Mouse (Mus musculus) frontal cortex, postnatal 14 days (tissue): ENCODE results near the gene Sft2d2.

Source experiments
- DNase-seq, 2 experiments: peaks; one replicate each; pipeline ENCODE4 v3.0.0; 2022; ENCODE audit warnings: low spot score in 2 of 2

Gene Sft2d2

DNA sequence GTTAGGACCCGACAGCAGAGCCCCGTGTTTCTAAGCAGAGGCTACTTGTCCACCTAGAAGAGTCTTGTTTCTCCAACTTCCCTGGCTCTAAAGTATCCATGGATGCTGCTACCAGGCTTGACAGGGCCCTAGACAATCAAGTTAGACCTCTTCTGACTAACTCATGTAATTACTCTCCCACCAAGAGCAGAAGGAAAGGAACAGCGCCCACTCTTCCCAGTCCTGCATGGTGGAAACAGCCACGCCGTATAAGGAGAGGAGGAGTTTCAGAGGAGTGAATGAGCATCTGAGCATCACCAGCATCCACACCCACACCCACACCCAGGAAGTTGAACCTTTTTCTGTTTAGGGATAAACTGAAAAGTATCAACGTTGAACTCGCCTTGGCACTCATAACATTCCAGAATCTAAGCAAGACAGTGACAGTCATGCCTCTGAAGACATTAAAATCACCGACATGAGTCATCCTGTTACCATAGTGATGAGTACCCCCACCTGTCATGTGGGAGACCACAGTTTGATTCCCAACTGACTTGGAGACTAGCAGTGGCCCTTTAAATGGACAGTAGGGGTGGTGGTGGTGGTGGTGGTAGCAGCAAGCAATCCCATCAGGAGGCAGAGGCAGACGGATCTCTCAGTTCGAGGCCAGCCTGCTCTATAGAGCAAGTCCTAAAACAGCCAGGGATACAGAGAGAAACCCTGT is 3.5 kb downstream of the Sft2d2 start:
- no peak for DNase-seq

DNA sequence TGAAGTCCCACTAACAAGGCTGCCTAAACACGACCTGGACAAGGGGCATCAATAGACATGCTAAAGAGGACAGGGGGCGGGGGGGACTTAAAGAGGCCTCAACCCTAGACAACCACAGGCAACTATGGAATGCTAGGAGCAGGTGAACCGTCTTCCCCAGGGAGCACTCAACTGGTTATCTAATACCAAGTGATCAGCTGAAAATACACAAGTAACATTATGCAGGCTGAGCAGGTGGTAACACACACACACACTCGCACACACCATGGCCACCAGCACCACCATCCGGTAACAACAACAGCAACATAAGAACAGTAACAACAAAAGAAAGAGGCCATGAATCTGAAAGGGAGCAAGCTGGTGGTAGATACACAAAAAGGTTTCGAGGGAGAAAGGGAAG is 4.2 kb downstream of the Sft2d2 start:
- no peak for DNase-seq

DNA sequence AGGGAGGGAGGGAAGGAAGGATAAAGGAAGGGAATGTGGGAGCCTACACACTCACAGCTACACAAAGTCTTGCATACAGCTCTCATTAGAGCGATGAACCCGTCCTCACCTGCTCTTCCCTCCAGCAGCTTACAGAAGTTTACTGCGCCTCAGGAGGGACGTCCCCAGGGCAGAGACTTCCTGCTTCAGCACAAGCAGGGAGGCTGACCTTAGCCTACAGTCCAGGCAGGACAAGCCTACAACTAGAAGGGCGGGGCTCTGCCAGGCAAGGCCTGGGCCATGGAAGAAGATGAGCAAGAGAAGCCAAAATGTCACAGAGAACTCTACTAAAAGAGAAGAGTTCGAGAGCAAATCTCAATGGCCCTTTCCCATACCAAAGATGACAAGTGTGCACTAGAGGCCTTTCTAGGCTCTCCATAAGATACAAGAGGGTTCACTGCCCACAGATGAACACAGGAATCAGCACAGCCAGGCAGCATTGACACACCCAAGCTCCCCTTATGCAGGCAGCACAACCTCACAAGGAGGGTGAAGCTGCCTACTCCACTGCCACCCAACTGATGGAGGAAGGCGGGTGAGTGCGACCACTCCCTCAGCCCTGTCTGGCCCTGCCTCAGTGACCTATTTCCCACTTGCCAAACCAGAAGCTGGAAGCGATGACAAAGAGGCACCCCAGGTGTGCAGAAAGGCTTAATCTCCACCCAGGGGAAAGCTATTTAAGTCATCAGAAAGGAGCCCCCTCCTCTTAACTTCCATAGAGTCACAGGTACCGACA is 5.2 kb downstream of the Sft2d2 start:
- DNase-seq = no peak

DNA sequence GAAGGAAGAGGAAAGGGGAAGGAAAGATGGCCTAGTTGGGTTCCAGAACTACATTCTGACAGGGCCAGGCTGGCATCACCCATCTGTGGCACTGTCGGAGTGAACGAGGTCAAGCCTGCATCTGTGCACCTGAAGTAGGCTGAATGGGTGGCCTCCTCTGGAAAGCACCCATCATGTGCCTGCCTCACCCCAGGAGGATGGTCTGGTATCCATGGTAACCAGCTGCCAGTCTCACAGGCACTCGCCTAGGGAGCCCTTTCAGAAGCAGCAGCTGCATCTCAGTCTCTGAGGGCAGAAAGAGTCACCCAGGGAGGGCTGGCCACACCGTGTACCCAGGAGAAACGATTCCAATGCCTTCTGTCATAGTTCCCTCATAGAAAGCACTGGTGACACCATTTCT is 6.9 kb downstream of the Sft2d2 start:
- no peak for DNase-seq

DNA sequence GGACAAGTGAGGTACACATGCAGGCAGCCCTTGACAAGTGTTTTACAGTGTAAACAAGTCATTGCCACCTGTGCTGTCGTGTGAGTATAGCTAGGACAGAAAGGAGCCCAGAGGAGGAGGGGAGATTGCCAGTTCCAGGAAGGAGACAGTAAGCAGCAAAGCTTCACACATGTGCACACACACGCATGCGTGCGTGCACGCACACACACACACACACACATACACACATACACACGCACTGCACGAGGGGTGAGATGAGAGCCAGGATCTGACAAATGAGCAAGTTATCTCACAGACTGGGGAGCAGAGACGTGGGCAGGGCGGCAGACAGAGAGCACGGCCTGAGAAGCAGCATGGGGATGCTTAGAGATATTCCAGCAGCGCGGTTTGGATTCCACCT is 7.7 kb downstream of the Sft2d2 start:
- DNase-seq = no peak

DNA sequence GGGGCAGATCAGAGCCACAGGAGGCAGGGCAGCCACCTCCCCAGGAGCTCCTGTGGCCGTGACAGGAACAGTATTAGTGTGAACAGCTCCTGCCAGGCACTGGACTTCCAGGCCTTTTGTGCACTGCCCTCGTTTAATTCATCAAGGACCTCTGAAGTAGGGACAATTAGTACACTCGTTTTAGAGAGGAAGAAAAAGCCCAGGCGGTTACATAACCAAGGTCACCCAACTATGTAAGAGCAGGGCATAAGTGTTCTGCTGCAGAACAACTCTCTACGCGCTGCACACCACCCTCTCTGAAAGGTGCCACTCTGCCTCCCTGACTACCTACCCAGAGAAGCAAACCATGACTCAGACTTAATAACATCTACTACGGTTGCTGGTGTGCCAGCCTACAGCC is 9.1 kb downstream of the Sft2d2 start:
- no peak for DNase-seq

DNA sequence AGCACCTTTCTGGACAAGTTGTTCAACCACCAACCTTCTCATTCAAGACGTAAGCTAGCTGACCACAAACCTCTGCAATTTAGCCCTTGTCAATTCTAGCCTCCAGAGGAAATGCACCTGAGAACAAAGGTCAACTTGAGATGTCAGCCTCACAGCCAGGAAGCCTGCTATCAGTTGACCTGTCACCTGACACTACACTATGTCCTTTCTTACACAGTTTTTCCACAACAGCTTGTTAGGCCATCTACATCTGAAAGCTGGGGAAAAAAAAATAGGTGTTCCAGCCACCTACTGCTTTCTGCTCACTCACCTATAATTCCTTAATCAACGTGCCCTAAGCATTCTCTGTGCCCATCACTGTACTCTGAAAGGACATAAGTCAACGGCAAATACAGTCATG is 10.1 kb downstream of the Sft2d2 start:
- no peak for DNase-seq

DNA sequence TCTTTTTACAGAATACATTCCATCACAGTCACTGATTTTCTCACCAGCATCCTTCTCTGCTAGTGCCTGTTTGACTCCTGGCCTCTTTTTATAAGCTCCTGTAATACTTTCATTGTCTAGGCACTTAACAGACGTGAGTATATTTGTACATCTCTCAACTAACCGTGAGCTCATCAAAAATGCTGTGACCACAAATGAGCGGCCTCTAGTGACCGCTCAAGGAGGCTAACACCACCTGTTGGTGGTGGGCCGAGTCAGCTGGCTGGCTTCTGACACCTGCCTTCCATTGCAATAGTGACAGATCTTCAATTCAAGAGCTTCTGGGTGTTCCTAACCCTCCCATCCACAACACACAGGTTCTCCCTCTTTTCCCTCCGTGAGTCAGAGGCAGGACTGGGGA is 10.8 kb downstream of the Sft2d2 start:
- no peak for DNase-seq

DNA sequence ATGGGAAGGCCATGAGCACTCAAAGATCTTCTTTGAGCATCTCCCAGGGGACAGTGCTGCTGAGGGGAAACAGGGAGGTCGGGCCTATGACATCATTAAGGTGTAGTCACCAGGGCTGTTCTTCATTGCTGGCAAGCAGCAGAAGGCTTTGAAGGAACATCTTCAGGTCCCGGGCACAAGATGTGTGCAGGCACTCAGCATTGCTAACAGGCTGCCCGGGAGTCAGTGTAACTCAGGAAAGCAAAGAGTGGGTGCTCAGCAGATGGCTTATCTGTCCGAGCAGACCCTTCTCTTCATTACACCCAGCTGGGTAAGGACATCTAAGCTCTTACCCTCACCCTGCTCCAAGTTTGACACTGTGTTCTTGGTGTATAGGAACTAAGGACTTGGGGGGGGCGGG is 14.9 kb downstream of the Sft2d2 start:
- DNase-seq = no peak

DNA sequence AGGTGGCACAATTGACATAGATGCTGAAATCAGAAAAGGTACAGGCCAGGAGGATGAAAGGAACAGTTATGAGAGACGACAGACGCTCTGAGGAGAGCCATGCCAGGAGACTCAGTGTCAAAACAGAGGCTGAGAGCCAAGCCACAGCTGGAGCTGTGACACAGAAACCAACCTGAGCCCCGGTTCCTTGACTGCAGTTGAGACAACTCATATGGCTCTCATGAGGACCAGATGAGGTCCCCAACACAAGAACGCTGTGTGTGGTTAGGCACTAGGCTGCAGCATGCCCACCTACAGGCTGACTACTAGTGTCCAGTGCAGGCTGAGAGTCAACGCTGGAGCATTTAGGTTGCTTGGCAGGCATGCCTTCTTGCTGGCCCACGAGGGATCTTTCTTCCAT is 16.2 kb downstream of the Sft2d2 start:
- no peak for DNase-seq

DNA sequence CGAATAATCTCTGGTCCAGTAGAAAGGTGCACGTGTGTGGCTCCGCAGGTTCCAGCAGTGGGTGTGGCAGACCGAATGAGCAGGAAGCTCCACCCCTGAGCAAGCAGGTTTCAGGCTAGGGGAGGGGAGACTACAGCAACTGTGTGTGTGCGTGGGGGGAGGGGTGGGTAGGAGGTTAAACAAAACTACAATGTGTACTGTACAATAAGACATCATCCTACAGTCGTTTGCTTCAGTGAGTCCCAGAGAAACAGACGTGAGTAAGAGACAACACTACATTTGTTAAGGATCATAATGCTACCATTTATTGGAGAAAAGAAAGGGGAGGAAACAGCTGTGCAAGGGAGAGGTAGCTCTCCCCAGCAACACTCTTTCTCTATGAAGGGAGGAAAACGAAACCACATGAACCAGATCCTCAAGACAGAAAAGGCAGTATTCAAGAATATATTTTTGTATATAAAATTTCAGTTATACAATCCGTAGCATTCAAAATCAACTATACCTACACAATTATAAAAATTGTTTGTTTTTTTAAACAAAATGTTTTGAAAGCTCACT is 20.1 kb downstream of the Sft2d2 start:
- no peak for DNase-seq

DNA sequence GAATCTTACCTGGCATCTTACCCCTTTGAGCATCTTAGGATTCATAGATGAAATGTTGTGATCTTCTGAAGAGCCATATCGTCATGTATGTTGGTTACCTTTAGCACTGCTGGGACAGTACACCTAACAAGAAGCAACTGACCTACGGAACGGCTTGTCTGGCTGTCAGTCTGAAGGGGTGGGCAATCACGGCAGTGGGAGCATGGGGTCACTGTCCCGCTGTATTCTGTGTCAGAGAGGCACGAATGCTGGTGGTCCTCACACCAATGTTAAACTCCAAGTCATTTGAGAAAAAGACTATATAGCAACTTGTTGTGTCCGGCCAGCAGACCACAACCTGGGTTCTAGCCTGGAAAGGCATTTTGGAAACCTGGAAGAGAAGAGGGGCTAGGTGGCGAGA is 23.0 kb downstream of the Sft2d2 start:
- no peak for DNase-seq

DNA sequence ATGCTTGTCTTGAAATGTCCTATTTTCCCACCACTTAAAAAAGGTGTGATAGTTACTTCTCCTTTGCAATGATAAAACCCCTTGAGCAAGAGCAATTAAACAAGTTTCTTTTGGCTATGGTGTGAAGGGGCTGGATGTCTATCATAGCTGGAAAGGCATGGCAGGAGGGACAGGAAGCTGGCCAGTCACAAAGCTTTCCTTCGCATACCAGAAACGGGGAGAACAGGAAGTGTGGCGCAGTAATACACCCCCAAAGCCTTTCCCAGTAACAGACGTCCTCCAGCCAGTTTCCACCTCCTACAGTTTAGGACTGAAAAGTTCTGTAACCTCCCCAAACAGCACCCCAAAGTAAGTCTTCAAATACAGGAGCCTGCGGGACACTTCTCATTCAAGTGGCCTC is 24.1 kb downstream of the Sft2d2 start:
- no peak for DNase-seq

DNA sequence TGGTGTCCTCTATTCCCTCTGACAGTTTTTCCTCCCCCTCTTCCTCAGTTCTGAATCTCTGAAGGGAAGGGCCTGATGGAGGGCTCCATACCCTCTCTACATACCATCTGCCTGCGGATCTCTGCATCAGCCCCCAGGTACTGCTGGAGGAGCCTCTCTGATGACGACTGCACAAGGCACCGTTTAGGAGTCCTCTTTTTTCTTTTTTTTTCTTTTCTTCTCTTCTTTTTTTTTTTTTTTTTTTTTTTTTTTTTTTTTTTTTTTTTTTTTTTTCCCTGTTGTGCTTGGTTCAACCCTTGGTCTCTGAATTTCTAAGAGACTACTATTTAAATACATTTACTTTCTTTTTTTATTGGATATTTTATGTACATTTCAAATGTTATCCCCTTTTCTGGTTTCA is 24.8 kb downstream of the Sft2d2 start:
- no peak for DNase-seq

DNA sequence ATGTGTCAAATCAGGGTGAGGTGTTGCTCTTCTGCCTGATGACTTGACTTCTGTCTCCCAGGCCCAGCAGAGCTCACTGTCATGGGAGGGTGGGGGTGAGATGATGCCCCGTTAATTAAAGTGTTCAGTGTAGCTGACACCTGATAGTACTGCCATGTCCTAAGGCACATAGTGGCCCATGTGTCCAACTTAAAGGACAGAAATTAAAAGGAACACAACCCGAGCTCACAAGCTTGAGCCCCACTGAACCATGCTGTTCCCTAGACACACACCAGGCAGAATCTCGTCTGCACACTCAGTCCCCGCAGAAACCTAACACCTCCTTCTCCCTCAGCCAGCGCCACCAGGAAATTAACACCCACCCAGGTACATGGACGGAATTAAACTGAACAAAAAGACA is 29.3 kb downstream of the Sft2d2 start:
- no peak for DNase-seq

DNA sequence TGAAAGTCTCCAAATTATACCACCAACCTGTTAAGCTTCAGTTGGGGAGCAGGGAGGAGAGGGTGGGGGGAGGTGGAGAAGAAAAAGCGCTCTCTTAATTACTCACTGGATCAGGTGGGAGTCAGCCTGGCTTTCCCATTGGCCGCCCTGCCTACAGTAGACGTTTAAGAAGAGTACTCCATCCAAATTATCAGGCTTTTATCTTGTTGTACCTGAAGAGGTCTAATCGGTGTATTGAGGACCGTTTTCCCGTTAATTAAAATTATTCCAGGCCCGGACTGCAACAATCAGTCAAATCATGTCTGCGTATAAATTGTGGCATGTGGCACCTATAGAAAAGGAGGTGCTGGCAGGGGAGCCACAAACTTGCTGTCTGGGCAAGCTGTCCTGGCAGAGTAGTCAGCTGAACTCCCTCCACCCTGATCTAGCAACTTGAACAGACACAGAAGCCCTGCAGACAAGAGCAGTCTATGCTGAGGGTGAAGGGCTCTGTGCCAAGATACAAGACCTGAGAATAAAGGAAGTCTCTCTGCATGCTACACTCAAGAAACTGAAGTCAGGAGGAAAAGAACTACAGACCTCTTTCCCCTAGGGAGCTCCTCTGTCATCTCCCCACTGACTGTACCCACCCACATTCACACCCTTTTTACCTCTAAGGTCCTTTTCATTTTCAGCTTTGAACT is 33.4 kb downstream of the Sft2d2 start, which contains the start of gene Tbx19:
TSS of gene Tbx19 (minus strand) at position 51 of the 683 bp plus-strand sequence.
- no peak for DNase-seq

DNA sequence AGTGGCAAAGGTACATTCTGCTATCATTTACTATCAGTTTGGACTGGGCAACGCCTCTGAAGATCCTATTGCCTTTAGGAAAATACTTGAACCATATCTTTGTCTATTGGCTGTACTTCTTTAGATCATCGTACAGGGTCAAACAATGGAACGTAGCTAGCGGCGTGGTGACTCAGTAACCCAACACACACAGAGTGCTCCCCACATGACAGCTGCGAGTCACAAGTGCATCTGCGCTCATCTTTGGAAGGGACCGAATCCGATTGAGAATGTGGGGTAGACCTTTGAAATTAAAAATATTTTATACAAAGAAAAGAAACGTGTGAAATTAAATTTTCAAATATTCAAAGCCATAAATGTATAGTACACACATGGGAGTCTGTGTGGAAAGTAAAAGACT is 35.4 kb downstream of the Sft2d2 start:
- DNase-seq = no peak

DNA sequence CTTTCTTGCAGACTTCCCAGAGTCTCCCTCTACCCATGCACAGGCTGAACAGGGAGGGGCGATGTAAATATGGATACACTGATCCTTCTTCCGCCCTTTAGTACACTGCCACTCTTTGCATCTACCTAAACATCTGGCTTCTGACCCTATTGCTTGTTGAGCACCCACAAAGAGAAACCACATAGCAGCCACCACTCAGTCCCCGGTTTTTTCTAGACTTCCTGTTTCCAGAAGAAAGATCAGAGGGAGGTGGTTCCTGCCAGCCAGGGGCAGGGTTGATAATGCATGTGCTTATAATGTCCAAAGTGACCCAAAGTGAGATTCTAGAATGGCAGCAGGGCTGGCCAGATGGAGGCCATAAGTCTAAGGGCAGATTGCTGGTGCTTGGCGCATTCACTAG is 40.1 kb downstream of the Sft2d2 start:
- no peak for DNase-seq

DNA sequence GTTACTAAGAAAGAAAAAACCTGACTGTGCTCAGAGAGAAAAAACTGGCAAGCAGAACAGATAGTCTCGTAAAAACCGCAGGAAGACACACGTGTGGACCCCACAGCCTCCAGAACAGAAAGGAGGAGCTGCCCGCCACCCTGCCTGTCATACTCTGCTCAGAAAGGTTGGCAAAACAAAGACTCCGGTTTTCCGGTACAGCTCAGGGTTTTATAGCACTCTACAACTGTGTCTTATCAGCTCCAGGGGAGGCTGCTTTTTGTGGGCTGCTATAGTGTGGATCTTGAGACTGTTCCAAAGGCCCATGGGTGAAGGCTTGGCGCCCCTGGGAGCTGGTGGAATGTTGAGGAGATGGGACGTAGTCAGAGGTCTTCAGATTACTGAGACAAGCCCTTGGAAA is 43.0 kb downstream of the Sft2d2 start:
- DNase-seq = no peak

DNA sequence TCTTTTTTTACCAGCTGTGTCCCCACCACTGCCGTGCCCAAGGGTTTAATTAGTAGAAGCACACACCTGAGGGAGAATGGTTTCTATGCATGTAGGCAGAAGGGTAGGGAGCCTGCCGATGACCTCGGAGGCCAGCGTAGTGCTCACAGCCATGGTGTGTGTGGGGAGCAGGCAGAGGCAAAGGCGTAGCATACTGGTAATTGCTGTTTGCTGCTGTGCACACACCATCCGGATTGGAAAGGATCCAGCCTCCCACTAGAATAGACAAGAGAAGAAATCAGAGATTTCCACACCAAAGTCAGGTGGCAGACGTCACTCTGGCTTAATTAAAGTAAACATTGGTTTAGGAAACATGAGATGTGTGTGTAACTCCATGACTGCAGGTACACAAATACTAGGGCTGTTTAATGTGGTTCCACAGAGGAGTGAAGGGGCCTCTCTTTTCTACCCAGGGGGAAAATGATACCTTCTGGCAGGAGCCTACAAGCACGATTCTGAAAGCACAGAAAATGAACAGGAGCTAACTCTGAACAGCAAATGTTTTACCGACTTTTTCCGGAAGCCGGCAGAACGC is 51.8 kb downstream of the Sft2d2 start:
- no peak for DNase-seq

DNA sequence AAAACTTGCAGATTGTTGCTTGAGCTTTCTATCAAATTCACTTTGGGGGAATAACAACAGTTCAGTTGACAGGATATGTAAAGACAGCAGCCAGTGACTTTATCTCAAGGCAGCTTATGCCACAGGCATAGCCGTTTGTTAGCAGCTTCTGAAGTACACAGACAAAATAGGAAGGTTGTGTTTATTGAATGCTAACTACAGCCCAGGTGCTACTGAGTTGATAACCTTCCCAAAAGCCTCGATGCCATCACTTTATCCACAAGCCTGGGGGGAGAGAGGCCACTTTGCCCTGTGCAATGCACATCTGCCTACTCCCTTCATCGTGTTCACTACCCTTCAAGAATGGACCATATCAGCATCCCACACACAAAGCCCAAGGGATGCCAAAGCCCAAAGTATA is 54.0 kb downstream of the Sft2d2 start:
- DNase-seq = no peak

DNA sequence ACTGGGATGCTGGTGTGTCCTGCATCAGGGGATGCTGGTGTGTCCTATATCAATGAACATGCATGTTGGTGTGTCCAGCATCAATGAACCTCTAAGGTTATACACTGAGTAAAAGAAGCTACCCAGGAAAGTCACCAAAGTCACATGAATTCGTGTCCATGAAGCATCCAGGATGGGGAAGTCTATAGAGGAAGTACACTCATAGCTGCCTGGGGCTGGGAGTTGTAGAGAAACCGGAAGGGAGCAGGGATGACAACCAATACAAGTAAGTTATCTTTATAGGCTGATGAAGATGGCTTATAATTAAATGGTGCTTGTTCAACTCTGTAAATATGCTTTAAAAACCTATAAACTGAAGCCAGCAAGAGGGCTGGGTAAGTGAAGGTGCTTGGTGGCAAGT is 60.4 kb downstream of the Sft2d2 start:
- no peak for DNase-seq
